Mouse (Mus musculus) limb, embryonic 12.5 days (tissue): ENCODE measurements around the gene Olfr643. TPM values are rescaled to one million over a fixed set of nuclear protein-coding genes. Genes with fewer than 3 reads are reported as not detected.
"Not testable (repeated sequence)": the region's sequence is repeated elsewhere in the genome, so short reads cannot be mapped to it uniquely, and the experiment has no call there.

Experiments used
- ATAC-seq: fragments of 200-750 bp; cut with Nextera tagmentation; 2 replicates; pipeline ENCODE4 v1.8.0; 2017; ENCODE audit warnings: low read depth, moderate TSS enrichment; ENCODE audit not compliant: insufficient number of reproducible peaks, insufficient read depth, low FRiP score, low TSS enrichment
- H3K27ac ChIP-seq: fragments of 300-500 bp; sonication (generic); 2 replicates; pipeline ENCODE4 v1.5.1; 2016; ENCODE audit warnings: mild to moderate bottlenecking, moderate library complexity
- H3K27me3 ChIP-seq: fragments of 300-500 bp; sonication (generic); 2 replicates; pipeline ENCODE4 v1.6.1; 2016; ENCODE audit warnings: mild to moderate bottlenecking, moderate library complexity
- H3K36me3 ChIP-seq: fragments of 300-500 bp; sonication (generic); 2 replicates; pipeline ENCODE4 v1.6.1; 2016; ENCODE audit warnings: mild to moderate bottlenecking, moderate library complexity
- H3K4me1 ChIP-seq: fragments of 300-500 bp; sonication (generic); replicated peaks from 2 replicates; pipeline ENCODE4 v1.6.1; 2016
- H3K4me2 ChIP-seq: fragments of 300-500 bp; sonication (generic); 2 replicates; pipeline ENCODE4 v1.6.1; 2016; ENCODE audit warnings: mild to moderate bottlenecking, moderate library complexity
- H3K4me3 ChIP-seq: fragments of 300-500 bp; sonication (generic); replicated peaks from 2 replicates; pipeline ENCODE4 v1.5.1; 2016; ENCODE audit warnings: mild to moderate bottlenecking
- H3K9ac ChIP-seq: fragments of 300-500 bp; sonication (generic); replicated peaks from 2 replicates; pipeline ENCODE4 v1.6.1; 2016; ENCODE audit warnings: mild to moderate bottlenecking, moderate library complexity
- H3K9me3 ChIP-seq: fragments of 300-500 bp; sonication (generic); 2 replicates; pipeline ENCODE4 v1.6.1; 2016; ENCODE audit warnings: mild to moderate bottlenecking, moderate library complexity
- WGBS: fragments of 180-500 bp; shearing (Covaris S2); methylation state at CpG from one replicate; pipeline ENCODE4 v1.1.7; 2016; 5-methylcytosine and 5-hydroxymethylcytosine counted together
- polyA plus RNA-seq: library from polyadenylated mRNA; unstranded; fragments of >200 nt; fragmentation: Nextera tagmentation; extraction: Ambion mirVana; gene quantifications from 2 replicates; pipeline ENCODE4 v1.2.1, GENCODE M21; 2016

Olfr643 gene
- polyA plus RNA-seq, 1 experiment from 2014 or later = not detected

- WGBS = 84% methylated on average over 1 of the region's 1 CpGs
- Histone ChIP-seq H3K27me3 (no peaks in the 10 kb centered on the region), H3K4me2 (no peak overlapping the region), H3K36me3 (no peaks in the 10 kb centered on the region), H3K9me3 (no peaks in the 10 kb centered on the region), H3K27ac (no peak overlapping the region), H3K4me1 (no peaks in the 10 kb centered on the region), H3K9ac (no peak overlapping the region), H3K4me3 (no peak overlapping the region)
- ATAC-seq = no peak
Observed at GRCm38 (mm10) chr7:104018953-104019352, 118.3 kb downstream of the Olfr643 start.

DNA sequence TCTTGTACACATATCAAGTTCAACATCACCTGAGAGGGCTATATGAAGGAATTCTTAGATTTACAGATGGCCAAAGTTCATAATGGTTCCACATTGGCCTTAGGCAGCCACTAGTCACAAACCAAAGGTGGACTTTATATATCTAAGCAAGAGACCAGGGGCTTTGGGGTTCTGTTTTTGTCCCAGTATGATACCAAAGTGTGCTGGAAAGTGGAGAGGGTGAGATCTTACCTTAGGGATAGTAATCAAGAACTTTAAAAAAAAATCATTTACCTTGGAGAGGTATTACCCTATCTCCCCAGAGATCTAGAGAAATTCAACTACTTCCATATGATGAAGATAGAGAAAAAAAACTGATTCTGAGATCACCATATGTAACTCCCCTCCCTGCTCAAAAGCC lies 120.0 kb downstream of the Olfr643 start, which contains the start of gene Olfr639:
TSS of gene Olfr639 (minus strand) at position 101 of the 400 bp plus-strand sequence.
- Histone ChIP-seq H3K4me3 (no peak within 1 kb of the TSS), H3K27ac (no peak within 1 kb of the TSS), H3K9ac (no peak within 1 kb of the TSS), H3K4me2 (no peak within 1 kb of the TSS), H3K4me1 (no peaks in the 10 kb centered on the region), H3K27me3 (no peaks in the 10 kb centered on the region), H3K36me3 (no peaks in the 10 kb centered on the region), H3K9me3 (no peaks in the 10 kb centered on the region)
- ATAC-seq = no peak

GRCm38 (mm10) chr7:103999124-103999523 lies 138.1 kb downstream of the Olfr643 start:
- no peak for ATAC-seq
- Histone ChIP-seq H3K4me3 (no peak overlapping the region), H3K36me3 (no peaks in the 10 kb centered on the region), H3K27me3 (no peaks in the 10 kb centered on the region), H3K27ac (no peak overlapping the region), H3K9ac (no peak overlapping the region), H3K4me2 (no peak overlapping the region), H3K4me1 (no peaks in the 10 kb centered on the region), H3K9me3 (no peaks in the 10 kb centered on the region)

DNA sequence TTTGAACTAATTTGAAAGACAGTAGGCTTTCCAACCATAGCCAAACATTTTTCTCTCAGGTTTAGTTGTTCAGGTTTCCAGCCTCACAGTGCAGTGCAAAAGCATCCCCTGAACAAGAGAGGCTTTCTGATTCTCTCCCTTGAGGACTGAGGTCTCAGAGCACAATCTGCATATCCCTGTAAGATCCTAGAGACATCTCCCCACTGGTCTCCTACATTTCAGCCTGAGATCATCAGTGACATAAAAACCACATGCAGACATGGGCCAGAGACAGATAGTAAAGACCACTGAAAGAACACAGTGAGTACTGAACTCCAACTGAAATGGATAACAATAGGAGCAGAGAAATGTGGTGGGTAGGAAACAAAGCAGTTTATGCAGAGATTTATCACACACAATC lies 138.8 kb downstream of the Olfr643 start, which contains the start of gene Olfr638:
TSS of gene Olfr638 (plus strand) at position 301 of the 400 bp plus-strand sequence.
- Histone ChIP-seq H3K27me3 (no peaks in the 10 kb centered on the region), H3K4me3 (no peak within 1 kb of the TSS), H3K9ac (no peak within 1 kb of the TSS), H3K27ac (no peak within 1 kb of the TSS), H3K4me2 (no peak within 1 kb of the TSS), H3K9me3 (no peaks in the 10 kb centered on the region), H3K4me1 (no peaks in the 10 kb centered on the region), H3K36me3 (no peaks in the 10 kb centered on the region)
- ATAC-seq = no peak

DNA sequence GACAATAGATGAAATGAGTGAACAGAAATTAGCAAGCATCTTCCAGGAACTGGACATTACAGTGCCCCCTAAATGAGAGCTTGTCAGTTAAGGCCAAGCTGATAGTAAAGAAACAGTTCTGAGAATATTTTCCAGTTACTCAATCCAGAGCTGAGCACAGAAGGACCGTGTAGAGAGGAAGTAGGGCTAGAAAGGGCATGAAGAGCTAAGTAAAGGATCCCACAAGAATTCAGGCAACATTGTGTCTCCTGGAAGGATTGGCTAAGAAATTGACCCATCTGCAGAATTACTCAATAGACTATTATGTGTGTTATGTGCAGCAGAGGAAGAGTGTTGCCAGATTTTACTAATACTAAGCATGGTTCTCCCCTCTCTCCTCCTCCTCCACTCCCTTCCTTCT lies 165.4 kb downstream of the Olfr643 start:
- no peak overlapping the region for H3K4me2 ChIP-seq
- H3K27me3 ChIP-seq = no peaks in the 10 kb centered on the region
- no peak overlapping the region for H3K27ac ChIP-seq
- no peak for ATAC-seq
- H3K4me1 ChIP-seq = no peaks in the 10 kb centered on the region
- H3K36me3 ChIP-seq = no peaks in the 10 kb centered on the region
- WGBS = 63% methylated on average over 1 of the region's 1 CpGs
- H3K9me3 ChIP-seq = no peaks in the 10 kb centered on the region
- no peak overlapping the region for H3K4me3 ChIP-seq
- H3K9ac ChIP-seq = no peak overlapping the region

DNA sequence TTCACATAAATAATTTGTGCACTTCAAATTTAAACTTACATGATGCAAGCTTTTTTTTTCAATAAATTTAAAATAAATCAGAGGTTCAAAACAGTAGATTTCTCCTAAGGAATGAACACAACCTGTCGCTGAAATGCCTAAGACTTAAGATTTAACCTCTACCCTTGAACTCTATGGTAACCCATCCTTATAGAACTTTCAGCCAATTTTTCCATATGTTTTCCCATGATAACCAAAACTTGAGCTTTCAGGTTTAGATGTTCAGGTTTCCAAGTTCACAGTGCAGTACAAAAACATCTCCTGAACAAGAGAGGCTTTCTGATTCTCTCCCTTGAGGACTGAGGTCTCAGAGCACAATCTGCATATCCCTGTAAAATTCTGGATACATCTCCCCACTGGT lies 166.4 kb downstream of the Olfr643 start, which contains the start of gene Olfr635:
TSS of gene Olfr635 (plus strand) at position 301 of the 400 bp plus-strand sequence.
- no peaks in the 10 kb centered on the region for H3K27me3 ChIP-seq
- ATAC-seq = no peak
- no peak within 1 kb of the TSS for H3K27ac ChIP-seq
- H3K36me3 ChIP-seq = no peaks in the 10 kb centered on the region
- H3K4me2 ChIP-seq = no peak within 1 kb of the TSS
- H3K9me3 ChIP-seq = no peaks in the 10 kb centered on the region
- no peaks in the 10 kb centered on the region for H3K4me1 ChIP-seq
- 69% methylated on average over 1 of the region's 1 CpGs for WGBS
- H3K4me3 ChIP-seq = no peak within 1 kb of the TSS
- H3K9ac ChIP-seq = no peak within 1 kb of the TSS

DNA sequence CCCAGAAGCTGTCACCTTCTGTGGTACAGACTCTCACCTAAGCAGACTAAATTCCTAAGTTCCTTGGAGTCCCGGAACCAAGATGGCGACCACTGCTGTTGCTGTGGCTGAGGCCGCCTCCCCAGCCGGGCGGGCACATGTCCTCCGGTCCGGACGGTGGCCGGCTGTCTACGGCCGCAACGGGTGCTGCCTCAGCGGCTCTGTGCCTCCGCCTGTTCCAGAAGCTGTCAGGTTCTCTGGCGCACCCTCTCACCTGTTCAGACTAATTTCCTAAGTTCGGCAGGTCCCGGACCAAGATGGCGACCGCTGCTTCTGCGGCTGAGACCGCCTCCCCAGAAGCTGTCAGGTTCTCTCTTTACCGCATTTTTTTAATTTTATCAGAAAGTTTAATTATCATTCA lies 170.3 kb downstream of the Olfr643 start:
- H3K4me2 ChIP-seq, H3K36me3 ChIP-seq, ATAC-seq, H3K9ac ChIP-seq, H3K4me1 ChIP-seq, H3K27ac ChIP-seq, H3K27me3 ChIP-seq, H3K4me3 ChIP-seq, H3K9me3 ChIP-seq: not testable (repeated sequence)
- WGBS = 94% methylated on average over 22 of the region's 22 CpGs

Other genes with a start within 250 kb of the Olfr643 start
- not detected in 2 replicates for gene Olfr64, start 242.9 kb downstream of the Olfr643 start, polyA plus RNA-seq
- gene Olfr65, start 233.9 kb downstream of the Olfr643 start, polyA plus RNA-seq = not detected in 2 replicates
- gene Olfr631, start 208.6 kb downstream of the Olfr643 start, polyA plus RNA-seq = not detected in 2 replicates
- gene Olfr632, start 203.1 kb downstream of the Olfr643 start, polyA plus RNA-seq = not detected in 2 replicates
- gene Olfr633, start 193.0 kb downstream of the Olfr643 start, polyA plus RNA-seq = not detected in 2 replicates
- not detected in 2 replicates for gene Olfr635, start 166.3 kb downstream of the Olfr643 start, polyA plus RNA-seq
- gene Olfr638, start 138.7 kb downstream of the Olfr643 start, polyA plus RNA-seq = not detected in 2 replicates
- not detected in 2 replicates for gene Olfr639, start 120.1 kb downstream of the Olfr643 start, polyA plus RNA-seq
- not detected in 2 replicates for gene Olfr640, start 111.8 kb downstream of the Olfr643 start, polyA plus RNA-seq
- not detected in 2 replicates for gene Olfr641, start 102.0 kb downstream of the Olfr643 start, polyA plus RNA-seq
- not detected in 2 replicates for gene Olfr642, start 84.7 kb downstream of the Olfr643 start, polyA plus RNA-seq
- not detected in 2 replicates for gene 4930516K23Rik, start 76.0 kb downstream of the Olfr643 start, polyA plus RNA-seq
- gene Olfr644, start 65.5 kb downstream of the Olfr643 start, polyA plus RNA-seq = not detected in 2 replicates
- gene Olfr645, start 51.9 kb downstream of the Olfr643 start, polyA plus RNA-seq = not detected in 2 replicates
- gene Olfr646, start 32.5 kb downstream of the Olfr643 start, polyA plus RNA-seq = not detected in 2 replicates
- not detected in 2 replicates for gene Ubqln5, start 7.6 kb downstream of the Olfr643 start, polyA plus RNA-seq
- gene Ubqln3, start 5.9 kb upstream of the Olfr643 start, polyA plus RNA-seq = not detected in 2 replicates
- not detected in 2 replicates for gene Ubqlnl, start 13.2 kb upstream of the Olfr643 start, polyA plus RNA-seq
- gene Olfm5, start 27.4 kb upstream of the Olfr643 start, polyA plus RNA-seq = not detected in 2 replicates
- 0.23 and 0.26 TPM in 2 replicates for gene Olfr648, start 46.0 kb upstream of the Olfr643 start, polyA plus RNA-seq
- gene Olfr649, start 58.6 kb upstream of the Olfr643 start, polyA plus RNA-seq = not detected in 2 replicates
- gene Trim6, start 81.4 kb upstream of the Olfr643 start, polyA plus RNA-seq = 2.2 and 2.8 TPM in 2 replicates
- 0.93 and 1.4 TPM in 2 replicates for gene Trim34a, start 107.1 kb upstream of the Olfr643 start, polyA plus RNA-seq
- gene Trim5, start 150.7 kb upstream of the Olfr643 start, polyA plus RNA-seq = 0.08 and 0.09 TPM in 2 replicates
- gene Trim12a, start 178.1 kb upstream of the Olfr643 start, polyA plus RNA-seq = 6.2 and 6.6 TPM in 2 replicates
- not detected in 2 replicates for gene Trim34b, start 192.1 kb upstream of the Olfr643 start, polyA plus RNA-seq
- 2.4 and 2.5 TPM in 2 replicates for gene Trim12c, start 216.0 kb upstream of the Olfr643 start, polyA plus RNA-seq
- not detected in 2 replicates for gene Trim30b, start 232.5 kb upstream of the Olfr643 start, polyA plus RNA-seq